ENCODE assay signal across 11 mouse cellular contexts in genomic region chr6:83540017-83540416, GRCm38 (mm10). TPM values are rescaled to one million over a fixed set of nuclear protein-coding genes. Genes with fewer than 3 reads are reported as not detected.
A peak's percentile ranks its signal among the peaks of the same experiment; 100 is the strongest.
DNase-seq lines count a peak whose midpoint lies in the region; ATAC-seq and TF ChIP-seq lines count a peak whose summit lies in the region.
"Had no signal": no experiment of that assay in that cellular context is flagged by ENCODE, and none has a peak within 500 bp of the region (broad histone marks: within the 10 kb centered on the region; RNA-seq: fewer than 3 reads in every experiment).

No protein-coding gene starts in this region.

- peak; percentile 14 for DNase-seq in hindbrain, embryonic 11.5 days (ENCODE audit: low spot score)
- no peak for DNase-seq in hindbrain, embryonic 14.5 days (ENCODE audit: low spot score)
- peak; percentile 44 for DNase-seq in midbrain, postnatal 0 days (ENCODE audit: low spot score)
- no peak for DNase-seq in midbrain, embryonic 11.5 days (ENCODE audit: low spot score, missing footprints)
- peak; percentile 27 to 44 for DNase-seq in left cerebral cortex, postnatal 10 days (ENCODE audit: extremely low spot score in 1 of 2, low spot score in 2 of 2)
- no peak for DNase-seq in spleen, postnatal 10 days (ENCODE audit: low spot score in 2 of 2)
- no peak for DNase-seq in Muller cell, postnatal 12 days (ENCODE audit: inconsistent ontology term)
- DNase-seq: gastrocnemius, adult 2 months; kidney, adult 11 months had no signal

- intact Hi-C loops in left cerebral cortex, postnatal 10 days (cut with DNase I), result no loop called here

- no peaks in the 10 kb centered on the region for H3K27me3 ChIP-seq in hindbrain, embryonic 11.5 days (ENCODE audit: control insufficient read depth, insufficient read depth, low read length)
- no peaks in the 10 kb centered on the region for H3K27me3 ChIP-seq in hindbrain, embryonic 14.5 days (ENCODE audit: control insufficient read depth, insufficient read depth, low read length)
- H3K27me3 ChIP-seq in midbrain, postnatal 0 days (ENCODE audit: insufficient read depth, low read length), result no peaks in the 10 kb centered on the region
- H3K27me3 ChIP-seq in midbrain, embryonic 11.5 days (ENCODE audit: control insufficient read depth, insufficient read depth, low read length), result no peaks in the 10 kb centered on the region
- no peaks in the 10 kb centered on the region for H3K27me3 ChIP-seq in stomach, embryonic 15.5 days (replicated peaks)

- no peak overlapping the region for H3K4me3 ChIP-seq in hindbrain, embryonic 11.5 days (ENCODE audit: low read depth, low read length)
- H3K4me3 ChIP-seq in hindbrain, embryonic 14.5 days (replicated peaks; ENCODE audit: low read length), result no peak overlapping the region
- H3K4me3 ChIP-seq in midbrain, postnatal 0 days (ENCODE audit: low read depth, low read length), result no peak overlapping the region
- no peak overlapping the region for H3K4me3 ChIP-seq in midbrain, embryonic 11.5 days (ENCODE audit: low read depth, low read length)
- H3K4me3 ChIP-seq in stomach, embryonic 15.5 days (replicated peaks), result no peak overlapping the region
- H3K4me3 ChIP-seq: gastrocnemius, adult 2 months had no signal

- H3K36me3 ChIP-seq in hindbrain, embryonic 11.5 days (ENCODE audit: control insufficient read depth, insufficient read depth, low read length), result no peaks in the 10 kb centered on the region
- peaks cover 15% of the 10 kb centered on the region for H3K36me3 ChIP-seq in hindbrain, embryonic 14.5 days (replicated peaks; ENCODE audit: control insufficient read depth, insufficient read depth)
- peaks cover 12% of the 10 kb centered on the region for H3K36me3 ChIP-seq in midbrain, postnatal 0 days (ENCODE audit: insufficient read depth, low read length)
- no peaks in the 10 kb centered on the region for H3K36me3 ChIP-seq in midbrain, embryonic 11.5 days (ENCODE audit: control insufficient read depth, insufficient read depth, low read length)
- H3K36me3 ChIP-seq in stomach, embryonic 15.5 days, result no peaks in the 10 kb centered on the region

- TF ChIP-seq CTCF in midbrain, postnatal 0 days (IDR thresholded peaks at IDR 0.05), result no peak

- H3K27ac ChIP-seq in hindbrain, embryonic 11.5 days (ENCODE audit: low read depth, low read length), result no peak overlapping the region
- H3K27ac ChIP-seq in hindbrain, embryonic 14.5 days, result no peak overlapping the region
- H3K27ac ChIP-seq in midbrain, postnatal 0 days (ENCODE audit: low read depth, low read length), result no peak overlapping the region
- H3K27ac ChIP-seq in midbrain, embryonic 11.5 days (ENCODE audit: low read depth, low read length), result no peak overlapping the region
- peak overlapping the region; percentile 67; the same call in 1 of the 2 replicates for H3K27ac ChIP-seq in stomach, embryonic 15.5 days
- H3K27ac ChIP-seq: gastrocnemius, adult 2 months had no signal

- no peak overlapping the region for H3K9ac ChIP-seq in hindbrain, embryonic 11.5 days (ENCODE audit: low read depth, low read length)
- no peak overlapping the region for H3K9ac ChIP-seq in hindbrain, embryonic 14.5 days
- no peak overlapping the region for H3K9ac ChIP-seq in midbrain, postnatal 0 days (replicated peaks; ENCODE audit: low read length, poor library complexity, severe bottlenecking)
- no peak overlapping the region for H3K9ac ChIP-seq in midbrain, embryonic 11.5 days (ENCODE audit: low read length)
- H3K9ac ChIP-seq in stomach, embryonic 15.5 days, result no peak overlapping the region

- H3K9me3 ChIP-seq in hindbrain, embryonic 11.5 days (ENCODE audit: control insufficient read depth, low read length), result no peaks in the 10 kb centered on the region
- no peaks in the 10 kb centered on the region for H3K9me3 ChIP-seq in hindbrain, embryonic 14.5 days (ENCODE audit: control insufficient read depth, low read length)
- no peaks in the 10 kb centered on the region for H3K9me3 ChIP-seq in midbrain, postnatal 0 days (ENCODE audit: low read length)
- no peaks in the 10 kb centered on the region for H3K9me3 ChIP-seq in midbrain, embryonic 11.5 days (ENCODE audit: control insufficient read depth, low read length)
- no peaks in the 10 kb centered on the region for H3K9me3 ChIP-seq in stomach, embryonic 15.5 days

- 30% methylated on average over 4 of the region's 4 CpGs for WGBS in hindbrain, embryonic 11.5 days
- WGBS in hindbrain, embryonic 14.5 days, result 39% methylated on average over 4 of the region's 4 CpGs
- 39% methylated on average over 4 of the region's 4 CpGs for WGBS in midbrain, postnatal 0 days
- 38% methylated on average over 4 of the region's 4 CpGs for WGBS in midbrain, embryonic 11.5 days
- WGBS in stomach, embryonic 15.5 days, result 38% methylated on average over 4 of the region's 4 CpGs

- no peaks in the 10 kb centered on the region for H3K4me1 ChIP-seq in hindbrain, embryonic 11.5 days (replicated peaks; ENCODE audit: control insufficient read depth, insufficient read depth, low read length)
- H3K4me1 ChIP-seq in hindbrain, embryonic 14.5 days (replicated peaks; ENCODE audit: control insufficient read depth, insufficient read depth, low read length), result no peaks in the 10 kb centered on the region
- no peaks in the 10 kb centered on the region for H3K4me1 ChIP-seq in midbrain, postnatal 0 days (ENCODE audit: insufficient read depth, low read length)
- H3K4me1 ChIP-seq in midbrain, embryonic 11.5 days (ENCODE audit: control insufficient read depth, insufficient read depth, low read length), result no peaks in the 10 kb centered on the region
- H3K4me1 ChIP-seq in stomach, embryonic 15.5 days, result peaks cover 3% of the 10 kb centered on the region; the same call in 1 of the 2 replicates

- ATAC-seq in hindbrain, embryonic 11.5 days (ENCODE audit: low FRiP score), result no peak
- ATAC-seq in hindbrain, embryonic 14.5 days (ENCODE audit: low FRiP score), result no peak
- ATAC-seq in midbrain, postnatal 0 days (ENCODE audit: low FRiP score), result no peak
- ATAC-seq in midbrain, embryonic 11.5 days (ENCODE audit: low FRiP score), result no peak
- no peak for ATAC-seq in stomach, embryonic 15.5 days (ENCODE audit: insufficient read depth, low FRiP score, low read depth)

- H3K4me2 ChIP-seq in hindbrain, embryonic 11.5 days (replicated peaks; ENCODE audit: low read depth, low read length), result no peak overlapping the region
- no peak overlapping the region for H3K4me2 ChIP-seq in hindbrain, embryonic 14.5 days (replicated peaks)
- H3K4me2 ChIP-seq in midbrain, postnatal 0 days (ENCODE audit: low read depth, low read length, poor library complexity, severe bottlenecking), result no peak overlapping the region
- no peak overlapping the region for H3K4me2 ChIP-seq in midbrain, embryonic 11.5 days
- H3K4me2 ChIP-seq in stomach, embryonic 15.5 days, result no peak overlapping the region

RNA-seq across cellular contexts. Expression of gene Actg2, which starts 4.0 kb away (rescaled TPM):
- polyA plus RNA-seq in hindbrain, embryonic 11.5 days (2014; fragmentation: Nextera tagmentation; extraction: Ambion mirVana), result 1.4 and 2.2 TPM in 2 replicates
- 2.6 and 3.3 TPM in 2 replicates for polyA plus RNA-seq in hindbrain, embryonic 14.5 days (2014; fragmentation: Nextera tagmentation; extraction: Ambion mirVana)
- 1.6 and 2.0 TPM in 2 replicates for total RNA-seq in midbrain, postnatal 0 days (2014; rRNA removed)
- polyA plus RNA-seq in midbrain, postnatal 0 days (2015; fragmentation: Nextera tagmentation; extraction: Ambion mirVana), result 1.6 and 1.8 TPM in 2 replicates
- polyA plus RNA-seq in midbrain, embryonic 11.5 days (2014; fragmentation: Nextera tagmentation; extraction: Ambion mirVana), result 2.6 and 3.2 TPM in 2 replicates
- total RNA-seq in left cerebral cortex, postnatal 10 days (2021), result 1 to 10 TPM in 1 of 2 experiments, under 1 TPM in 1; 0.87 to 1.0 TPM
- polyA plus RNA-seq in stomach, embryonic 15.5 days (2015; fragmentation: Nextera tagmentation; extraction: Ambion mirVana), result 1,291 and 1,344 TPM in 2 replicates
- total RNA-seq: common myeloid progenitor, adult 5-6 weeks had no signal

RNA-seq across cellular contexts. Expression of gene Stambp, which starts 32.5 kb away (rescaled TPM):
- polyA plus RNA-seq in hindbrain, embryonic 11.5 days (2014; fragmentation: Nextera tagmentation; extraction: Ambion mirVana), result 30.8 and 32.0 TPM in 2 replicates
- 59.4 and 63.6 TPM in 2 replicates for polyA plus RNA-seq in hindbrain, embryonic 14.5 days (2014; fragmentation: Nextera tagmentation; extraction: Ambion mirVana)
- total RNA-seq in midbrain, postnatal 0 days (2014; rRNA removed), result 17.4 and 18.3 TPM in 2 replicates
- polyA plus RNA-seq in midbrain, postnatal 0 days (2015; fragmentation: Nextera tagmentation; extraction: Ambion mirVana), result 72.2 and 75.5 TPM in 2 replicates
- 28.3 and 30.3 TPM in 2 replicates for polyA plus RNA-seq in midbrain, embryonic 11.5 days (2014; fragmentation: Nextera tagmentation; extraction: Ambion mirVana)
- 10 to 100 TPM; 38.3 to 39.8 TPM for total RNA-seq in left cerebral cortex, postnatal 10 days (2021)
- 23.2 and 24.7 TPM in 2 replicates for polyA plus RNA-seq in stomach, embryonic 15.5 days (2015; fragmentation: Nextera tagmentation; extraction: Ambion mirVana)

RNA-seq across cellular contexts. Expression of gene Dguok, which starts 33.2 kb away (rescaled TPM):
- 57.0 and 65.7 TPM in 2 replicates for polyA plus RNA-seq in hindbrain, embryonic 11.5 days (2014; fragmentation: Nextera tagmentation; extraction: Ambion mirVana)
- 68.8 and 69.2 TPM in 2 replicates for polyA plus RNA-seq in hindbrain, embryonic 14.5 days (2014; fragmentation: Nextera tagmentation; extraction: Ambion mirVana)
- total RNA-seq in midbrain, postnatal 0 days (2014; rRNA removed), result 31.4 and 55.2 TPM in 2 replicates
- 48.5 and 52.3 TPM in 2 replicates for polyA plus RNA-seq in midbrain, postnatal 0 days (2015; fragmentation: Nextera tagmentation; extraction: Ambion mirVana)
- polyA plus RNA-seq in midbrain, embryonic 11.5 days (2014; fragmentation: Nextera tagmentation; extraction: Ambion mirVana), result 50.5 and 57.3 TPM in 2 replicates
- total RNA-seq in left cerebral cortex, postnatal 10 days (2021), result 10 to 100 TPM; 26.5 to 27.6 TPM
- polyA plus RNA-seq in stomach, embryonic 15.5 days (2015; fragmentation: Nextera tagmentation; extraction: Ambion mirVana), result 74.3 and 76.2 TPM in 2 replicates

Comparison
In these comparisons a context has a peak if more than half of its experiments do, and no peak if none do; other contexts are left out.
1. DNase-seq: peak in hindbrain, embryonic 11.5 days (single experiment), midbrain, postnatal 0 days (single experiment) and left cerebral cortex, postnatal 10 days (2 of 2); none in hindbrain, embryonic 14.5 days (single experiment), midbrain, embryonic 11.5 days (single experiment), spleen, postnatal 10 days (0 of 2) and Muller cell, postnatal 12 days (single experiment).
2. RNA of gene Actg2, which starts 4.0 kb away (polyA plus RNA-seq): 1,291 to 1,344 TPM in stomach, embryonic 15.5 days; 2.6 to 3.3 TPM in hindbrain, embryonic 14.5 days, 2.6 to 3.2 TPM in midbrain, embryonic 11.5 days, 1.4 to 2.2 TPM in hindbrain, embryonic 11.5 days and 1.6 to 1.8 TPM in midbrain, postnatal 0 days; every median in the first group is over 100 times any median in the second.